Mouse (Mus musculus) testis, postnatal 14 days (tissue): ENCODE results near the gene Elp4.

Experiments used
- DNase-seq: peaks from one replicate; pipeline ENCODE4 v3.0.0; 2021; ENCODE audit warnings: low spot score

Elp4 gene

DNA sequence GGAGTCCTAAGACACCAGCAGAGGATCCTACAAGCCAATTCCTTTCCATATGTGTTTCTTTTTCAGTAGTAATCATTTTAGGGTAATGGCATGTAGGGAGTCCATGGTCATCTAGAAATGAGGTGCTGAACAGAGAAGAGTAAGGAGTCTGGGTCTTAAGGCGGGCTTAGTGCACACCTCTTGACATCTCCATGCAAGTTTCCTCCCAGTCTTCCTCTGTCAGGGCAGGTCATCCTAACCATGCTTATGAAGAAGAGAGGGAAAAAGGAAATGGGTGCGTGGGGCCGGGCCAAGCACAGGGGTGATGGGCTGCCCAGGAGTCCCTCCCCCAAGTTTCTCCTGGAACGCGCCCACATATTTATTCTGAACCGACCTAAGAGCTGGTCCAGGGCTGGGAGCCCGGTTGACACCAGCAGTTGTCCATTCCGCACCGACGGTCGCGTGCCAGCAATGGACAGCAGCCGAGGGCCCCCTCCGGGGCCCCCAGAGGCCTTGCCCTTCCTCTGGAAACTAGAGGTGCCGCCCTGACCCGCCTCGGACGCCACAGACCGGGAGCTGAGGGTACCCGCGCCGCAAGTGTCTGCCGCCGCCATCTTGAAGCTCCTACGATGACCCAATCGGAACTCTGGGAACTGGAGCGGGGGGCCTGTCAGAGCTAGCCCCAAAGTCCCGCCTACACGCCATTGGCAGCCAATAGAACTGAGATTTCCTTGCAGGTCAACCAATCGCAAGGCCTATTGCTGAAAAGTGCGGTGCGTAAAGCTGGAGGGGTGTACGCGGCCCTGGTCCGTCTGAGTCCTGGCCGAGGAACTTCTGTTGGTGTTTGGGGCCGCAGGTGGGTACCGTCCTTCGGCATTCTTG, at the start of gene Elp4, which contains the start of gene Immp1l:
Gene Elp4 (minus strand): TSS at position 669 of the 861 bp plus-strand sequence.
Gene Immp1l (plus strand): TSS at position 743 of the 861 bp plus-strand sequence.
- DNase-seq, result peak; percentile 98

- DNase-seq, result no peak
Observed at GRCm38 (mm10) chr2:105953862-105954261, 49.5 kb upstream of the Elp4 start.

- DNase-seq, result no peak
Observed at GRCm38 (mm10) chr2:105951350-105951940, 47.1 kb upstream of the Elp4 start.

DNA sequence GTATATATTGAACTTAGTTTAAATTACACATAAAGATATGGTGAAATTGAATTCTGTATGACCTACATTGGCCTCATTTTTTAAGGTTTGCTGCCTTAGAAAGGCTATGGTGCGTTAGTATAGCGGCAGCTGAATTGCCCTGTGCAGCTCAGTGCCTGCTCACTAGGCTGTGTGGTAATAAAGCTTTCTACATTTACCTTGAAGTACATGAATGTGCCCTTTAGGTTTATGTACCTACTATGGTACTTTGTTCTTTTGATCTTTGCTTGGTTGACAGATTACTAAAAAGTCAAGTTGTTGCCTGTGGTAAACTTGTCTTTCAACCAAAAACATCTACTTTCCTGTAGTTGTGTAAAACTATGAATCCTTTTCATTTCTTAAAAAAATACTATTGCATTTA, 45.8 kb upstream of the Elp4 start:
- DNase-seq, result no peak

- DNase-seq, result no peak
Observed at GRCm38 (mm10) chr2:105917623-105918346, 13.4 kb upstream of the Elp4 start.

DNA sequence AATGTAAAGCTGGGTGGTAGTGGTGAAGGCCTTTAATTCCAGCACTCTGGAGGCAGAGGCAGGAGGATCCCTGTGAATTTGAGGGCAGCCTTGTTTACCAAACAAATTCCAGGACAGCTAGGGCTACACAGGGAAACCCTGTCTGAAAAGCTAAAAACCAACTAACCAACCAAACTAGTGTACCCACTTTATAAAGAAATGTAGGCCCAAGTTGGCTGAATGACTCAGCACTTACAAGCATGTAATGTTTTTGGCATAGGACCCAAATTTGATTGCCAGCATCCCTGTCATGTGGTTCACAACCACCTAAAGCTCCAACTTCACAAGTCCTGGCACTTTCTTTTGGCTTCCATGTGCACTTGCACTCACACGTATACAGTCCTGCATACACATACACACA, 12.3 kb upstream of the Elp4 start:
- DNase-seq, result no peak

GRCm38 (mm10) chr2:105913655-105914366, 9.4 kb upstream of the Elp4 start:
- no peak for DNase-seq

DNA sequence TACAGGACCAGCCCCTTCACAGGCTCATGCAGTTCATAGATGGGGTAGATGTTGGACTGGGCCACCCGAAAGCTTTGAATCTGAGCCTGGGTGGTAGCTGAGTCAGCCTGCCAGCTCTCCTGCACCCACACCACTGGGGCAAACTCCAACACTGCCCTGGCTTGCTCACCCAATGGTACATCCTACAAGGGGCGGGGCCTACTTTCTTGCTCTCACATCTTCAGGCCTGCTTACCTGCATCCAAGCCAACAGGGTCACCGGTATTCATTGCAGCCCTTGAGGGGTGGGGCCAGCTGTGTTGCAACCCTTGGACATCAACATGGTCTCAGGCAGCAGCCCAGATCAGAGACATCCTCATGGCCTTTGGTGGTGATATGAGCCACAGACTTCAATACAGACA, 6.2 kb upstream of the Elp4 start:
- no peak for DNase-seq

DNA sequence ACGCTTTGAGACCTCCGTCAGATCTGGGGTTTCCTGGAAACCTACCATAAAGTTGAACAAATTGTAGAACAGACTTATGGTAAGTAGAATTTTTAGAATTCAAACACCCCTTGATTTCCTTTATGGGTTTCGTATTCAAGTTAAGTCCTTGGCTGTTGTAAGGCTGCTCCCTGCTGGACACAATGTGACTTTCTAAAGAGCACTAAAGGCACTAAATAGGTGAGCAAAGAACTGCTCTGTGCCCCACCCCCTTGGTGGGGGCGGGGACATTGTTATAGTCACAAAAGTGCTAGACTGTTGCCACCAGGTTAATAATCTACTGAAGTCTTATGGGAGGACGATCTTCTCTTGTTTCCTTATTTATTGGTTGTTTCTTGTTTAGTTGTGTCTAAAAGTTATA, 4.0 kb upstream of the Elp4 start:
- no peak for DNase-seq

DNA sequence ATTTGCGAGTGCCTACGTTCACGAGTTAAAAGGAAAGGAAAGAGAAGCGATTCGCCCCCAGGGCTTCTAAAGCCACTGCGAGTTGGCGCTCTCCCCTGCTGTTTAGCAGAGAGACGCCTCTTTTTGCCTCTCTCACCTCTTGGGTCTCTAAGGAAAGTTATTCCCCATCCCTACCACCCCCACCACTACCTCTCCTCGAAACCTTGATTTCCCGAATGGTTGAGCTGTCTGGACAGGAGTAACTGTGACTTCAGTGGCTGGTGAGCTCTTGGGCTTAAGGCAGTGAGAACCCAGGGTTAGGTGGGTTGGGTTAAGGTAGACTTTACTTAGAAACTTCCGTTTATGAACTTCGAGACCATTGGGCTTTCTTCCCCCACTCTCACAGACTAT, 388 bp upstream of the Elp4 start:
- no peak for DNase-seq

- DNase-seq, result no peak
Observed at GRCm38 (mm10) chr2:105890816-105891215, 13.5 kb downstream of the Elp4 start.

- no peak for DNase-seq
Observed at GRCm38 (mm10) chr2:105873403-105873802, 31.0 kb downstream of the Elp4 start.

DNA sequence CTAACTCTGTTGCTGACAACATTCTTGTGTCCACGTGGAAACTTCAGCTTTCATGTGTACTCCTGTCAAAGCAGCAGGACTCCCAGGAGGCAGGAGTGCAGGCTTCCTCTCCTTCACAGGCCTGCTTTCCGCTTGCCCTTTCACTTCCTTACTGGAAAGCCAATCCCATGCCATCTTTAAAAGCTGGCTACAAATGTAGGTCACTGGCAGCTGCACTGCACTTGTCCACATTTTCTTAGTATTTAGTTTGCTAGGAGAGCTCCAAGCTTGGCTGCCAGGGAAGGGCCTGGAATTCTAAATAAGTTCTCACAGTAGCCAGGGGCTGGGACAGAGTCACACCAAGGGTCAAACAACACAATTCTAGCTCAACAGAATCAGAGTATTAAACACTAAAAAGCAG, 49.6 kb downstream of the Elp4 start:
- no peak for DNase-seq

DNA sequence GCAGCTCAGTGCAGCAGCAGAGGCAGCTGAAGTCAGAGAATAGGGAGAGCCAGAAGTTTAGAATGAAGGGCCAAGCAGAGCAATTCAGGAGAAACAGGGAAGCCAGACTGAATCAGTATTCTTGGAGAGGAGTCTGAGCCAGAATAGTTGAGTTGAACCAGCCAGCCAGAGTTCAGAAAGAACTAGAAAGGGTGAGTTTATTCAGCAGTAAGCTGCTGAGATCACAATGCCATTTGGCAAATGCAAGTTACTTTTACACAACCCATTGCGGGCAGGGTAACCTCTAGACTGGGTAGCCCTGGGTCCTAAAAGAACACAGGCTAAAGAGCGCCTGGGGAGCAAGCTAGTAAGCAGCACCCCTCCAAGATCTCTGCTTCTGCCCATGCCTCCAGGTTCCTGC, 51.4 kb downstream of the Elp4 start:
- no peak for DNase-seq

- DNase-seq, result no peak
Observed at GRCm38 (mm10) chr2:105851714-105852293, 52.6 kb downstream of the Elp4 start.

DNA sequence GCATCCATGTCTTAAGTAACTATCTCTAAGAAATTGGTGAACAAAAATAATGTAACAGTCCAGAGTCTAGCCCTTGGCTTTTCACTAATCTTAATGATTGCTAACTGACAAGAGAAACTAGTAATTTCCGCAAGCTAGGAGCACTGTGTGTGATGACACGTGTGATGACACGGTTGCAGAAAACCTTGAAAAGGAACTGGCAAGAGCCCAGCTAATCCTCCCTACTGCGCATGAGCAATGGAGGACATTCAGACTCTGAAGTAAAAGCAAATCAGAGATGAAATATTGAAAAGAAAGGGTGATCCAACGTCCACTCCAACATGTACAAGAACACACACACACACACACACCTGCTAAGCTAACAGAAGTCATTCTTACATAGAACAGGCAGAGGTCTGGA, 61.2 kb downstream of the Elp4 start:
- DNase-seq, result no peak

DNA sequence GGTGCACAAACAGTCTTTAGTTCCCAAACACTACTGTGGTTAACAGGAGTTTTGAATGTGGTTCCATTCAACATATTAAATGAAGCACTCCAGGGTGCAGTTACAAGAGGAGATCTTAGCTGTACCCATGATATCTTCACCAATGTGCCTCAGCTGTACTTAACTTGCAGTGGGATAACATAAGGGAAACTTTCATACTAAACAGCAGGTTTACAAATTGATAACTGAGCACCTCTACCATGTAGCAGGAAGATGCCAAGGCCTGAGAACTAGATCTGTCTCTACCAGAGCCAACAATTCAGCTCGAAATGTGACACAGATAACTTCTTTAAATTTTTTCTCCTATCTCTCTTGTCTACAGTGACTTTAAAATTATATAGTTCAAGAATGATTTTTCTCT, 86.4 kb downstream of the Elp4 start:
- DNase-seq, result no peak

- no peak for DNase-seq
Observed at GRCm38 (mm10) chr2:105815170-105815569, 89.2 kb downstream of the Elp4 start.

- DNase-seq, result no peak
Observed at GRCm38 (mm10) chr2:105813041-105813440, 91.3 kb downstream of the Elp4 start.

GRCm38 (mm10) chr2:105810286-105810685, 94.1 kb downstream of the Elp4 start:
- DNase-seq, result no peak

DNA sequence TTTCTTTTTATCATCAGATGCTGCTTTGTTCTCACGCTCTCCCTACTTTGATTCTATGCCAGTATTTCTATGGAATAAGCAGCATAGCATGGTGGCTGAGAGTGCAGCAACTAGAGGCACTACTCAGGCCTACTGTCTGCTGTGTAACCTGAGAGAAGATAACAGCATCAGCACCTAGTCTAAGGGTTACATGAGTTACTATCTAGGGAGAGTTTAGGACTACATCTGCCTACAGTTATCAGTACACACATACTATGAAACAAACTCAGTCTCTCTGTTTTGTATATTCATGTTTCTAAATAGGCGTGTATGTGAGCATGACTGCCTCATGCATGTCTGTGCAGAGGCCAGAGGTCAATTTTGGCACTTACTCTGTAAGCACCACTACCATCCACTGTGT, 97.8 kb downstream of the Elp4 start:
- DNase-seq, result no peak

GRCm38 (mm10) chr2:105806047-105806446, 98.3 kb downstream of the Elp4 start:
- DNase-seq, result no peak
